Mouse (Mus musculus): ENCODE results near the gene Tcta.

- no peak for TF ChIP-seq POLR2A (IDR thresholded peaks at IDR 0.05; ENCODE audit: borderline replicate concordance, low read depth, low read length)
- no peak for TF ChIP-seq CTCF (IDR thresholded peaks at IDR 0.05; ENCODE audit: low read depth, low read length)
Observed at GRCm38 (mm10) chr9:108264191-108264921, 41.6 kb downstream of the Tcta start.

Data from bone marrow macrophage, adult 2 months (primary cell).